Mouse (Mus musculus): ENCODE measurements at regions not wholly inside any gene's neighbourhood (a gene's known extent, or its start where the extent isn't known, plus 50 kb on each side); places are given as distances from the start of the nearest gene placed in this dataset.
"Not testable (repeated sequence)": the region's sequence is repeated elsewhere in the genome, so short reads cannot be mapped to it uniquely, and the experiment has no call there.

DNA sequence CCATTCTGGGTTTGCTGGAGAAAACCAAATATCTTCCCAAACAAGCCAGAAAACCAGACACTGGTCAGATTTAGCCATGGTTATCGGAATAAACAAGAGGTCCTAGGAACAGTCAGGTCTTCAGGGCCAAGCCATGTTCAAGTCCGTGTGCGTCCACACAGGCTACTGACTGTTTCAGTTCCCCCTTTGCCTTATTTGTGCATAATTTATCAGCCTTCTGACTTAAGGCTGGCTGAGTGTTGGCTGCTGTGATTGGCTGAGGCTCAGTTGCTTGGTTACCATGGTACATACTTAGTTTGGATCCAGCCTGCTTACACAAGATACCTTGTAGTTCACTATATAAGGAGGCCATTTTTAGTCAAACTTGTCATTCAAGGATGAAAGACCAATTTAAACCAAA is 139.5 kb downstream of the Tcp10c start:
- TF ChIP-seq EP300, CTCF (IDR thresholded peaks at IDR 0.05; ENCODE audit: low read depth): not testable (repeated sequence)

Measured in liver, postnatal 0 days (tissue).